Mouse (Mus musculus) forebrain, embryonic 16.5 days (tissue): ENCODE data around the gene Pheta2. TPM values are rescaled to one million over a fixed set of nuclear protein-coding genes. Genes with fewer than 3 reads are reported as not detected.

Source experiments
- ATAC-seq: fragments of 200-750 bp; cut with Nextera tagmentation; 2 replicates; pipeline ENCODE4 v1.8.0; 2017; ENCODE audit warnings: mild to moderate bottlenecking, moderate library complexity
- H3K27ac ChIP-seq: fragments of 300-500 bp; sonication (generic); 2 replicates; pipeline ENCODE4 v1.5.1; 2014; ENCODE audit warnings: low read length, control low read depth
- H3K27me3 ChIP-seq: fragments of 300-500 bp; sonication (generic); replicated peaks from 2 replicates; pipeline ENCODE4 v1.6.1; 2014; ENCODE audit warnings: low read length; ENCODE audit not compliant: control insufficient read depth, insufficient read depth
- H3K36me3 ChIP-seq: fragments of 300-500 bp; sonication (generic); 2 replicates; pipeline ENCODE4 v1.6.1; 2014; ENCODE audit not compliant: control insufficient read depth, insufficient read depth
- H3K4me1 ChIP-seq: fragments of 300-500 bp; sonication (generic); replicated peaks from 2 replicates; pipeline ENCODE4 v1.6.1; 2014; ENCODE audit warnings: low read length; ENCODE audit not compliant: control insufficient read depth, insufficient read depth
- H3K4me2 ChIP-seq: fragments of 300-500 bp; sonication (generic); 2 replicates; pipeline ENCODE4 v1.6.1; 2014; ENCODE audit warnings: mild to moderate bottlenecking, low read length, control low read depth
- H3K4me3 ChIP-seq: fragments of 300-500 bp; sonication (generic); replicated peaks from 2 replicates; pipeline ENCODE4 v1.5.1; 2014; ENCODE audit warnings: mild to moderate bottlenecking, low read length, control low read depth
- H3K9ac ChIP-seq: fragments of 300-500 bp; sonication (generic); replicated peaks from 2 replicates; pipeline ENCODE4 v1.6.1; 2014; ENCODE audit warnings: low read depth, low read length, control low read depth
- H3K9me3 ChIP-seq: fragments of 300-500 bp; sonication (generic); 2 replicates; pipeline ENCODE4 v1.6.1; 2016; ENCODE audit warnings: low read length; ENCODE audit not compliant: control insufficient read depth
- WGBS: fragments of 180-500 bp; shearing (Covaris S2); extraction: QIAGEN DNeasy Blood & Tissue Kit; methylation state at CpG from one replicate; pipeline ENCODE4 v1.1.7; 2014; 5-methylcytosine and 5-hydroxymethylcytosine counted together
- polyA plus RNA-seq: library from polyadenylated mRNA; unstranded; fragments of >200 nt; fragmentation: Nextera tagmentation; extraction: Ambion mirVana; gene quantifications from 2 replicates; pipeline ENCODE4 v1.2.1, GENCODE M21; 2015

Pheta2 gene
- polyA plus RNA-seq: 2.0 TPM in 2 replicates

DNA sequence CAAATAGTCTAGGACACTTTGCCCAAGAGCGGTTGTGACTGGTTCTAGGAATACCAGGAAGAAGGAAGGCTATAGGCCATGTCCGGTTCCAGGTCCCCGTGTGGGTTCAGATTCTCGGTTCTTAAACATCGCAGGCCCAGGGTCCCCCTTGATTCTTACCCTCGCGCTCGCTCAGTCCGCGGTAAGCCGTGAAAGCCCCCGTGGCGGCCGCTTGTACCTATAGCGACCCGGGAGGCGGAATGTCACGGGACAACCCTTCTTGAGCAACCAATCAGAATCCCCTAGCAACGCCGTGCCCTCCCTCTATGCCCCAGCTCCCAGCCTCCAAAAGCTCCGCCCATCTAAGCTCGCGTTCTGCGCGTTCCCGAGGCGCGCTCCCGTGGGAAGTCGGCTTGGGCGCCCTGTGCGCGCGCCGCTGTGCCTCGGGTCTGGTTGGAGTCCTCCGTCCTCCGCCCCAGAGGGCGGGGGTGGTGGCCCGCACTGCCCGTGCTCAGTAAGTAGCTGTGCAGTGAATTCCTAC lies at the start of gene Pheta2, which contains the start of the genes Naga and Smdt1:
Gene Pheta2 (plus strand): TSS at position 350 of the 520 bp plus-strand sequence.
Gene Naga (minus strand): TSS at position 333 of the 520 bp plus-strand sequence.
Gene Smdt1 (plus strand): TSS at position 367 of the 520 bp plus-strand sequence.
- Histone ChIP-seq H3K4me2 (peak within 1 kb of the TSS; percentile 49), H3K9ac (peak within 1 kb of the TSS; percentile 58), H3K4me3 (peak within 1 kb of the TSS; percentile 63), H3K4me1 (peaks cover 19% of the 10 kb centered on the region), H3K9me3 (no peaks in the 10 kb centered on the region), H3K27ac (peak within 1 kb of the TSS; percentile 26; the same call in 1 of the 2 replicates), H3K27me3 (peaks cover 7% of the 10 kb centered on the region), H3K36me3 (peaks cover 3% of the 10 kb centered on the region; the same call in 1 of the 2 replicates)
- ATAC-seq: peak; percentile 93
- under 1% methylated on average over 41 of the region's 41 CpGs for WGBS

DNA sequence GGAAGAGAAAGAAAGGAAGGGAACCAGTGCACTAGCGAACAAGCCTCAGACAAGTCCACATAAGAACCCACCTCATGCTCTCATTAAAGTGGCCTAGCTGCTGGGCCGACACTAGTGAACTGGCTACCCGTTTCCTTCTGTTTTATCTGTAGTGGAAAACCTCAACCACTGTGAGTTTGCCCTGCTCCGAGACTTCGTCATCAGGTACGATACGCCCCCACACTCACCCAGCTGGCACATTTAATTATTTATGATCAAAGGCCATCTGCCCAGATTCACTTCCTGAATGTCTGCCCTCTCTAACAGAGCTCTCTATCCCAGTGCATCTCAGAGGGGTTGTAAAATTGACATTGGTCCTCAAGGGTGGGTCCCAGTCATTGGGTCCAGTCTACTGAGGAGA lies 48.5 kb upstream of the Pheta2 start:
- Histone ChIP-seq H3K9me3 (no peaks in the 10 kb centered on the region), H3K36me3 (peaks cover 48% of the 10 kb centered on the region), H3K27me3 (no peaks in the 10 kb centered on the region), H3K9ac (no peak overlapping the region), H3K27ac (no peak overlapping the region), H3K4me2 (no peak overlapping the region), H3K4me1 (peaks cover 16% of the 10 kb centered on the region), H3K4me3 (no peak overlapping the region)
- no peak for ATAC-seq
- WGBS: 95% methylated on average over 7 of the region's 7 CpGs

DNA sequence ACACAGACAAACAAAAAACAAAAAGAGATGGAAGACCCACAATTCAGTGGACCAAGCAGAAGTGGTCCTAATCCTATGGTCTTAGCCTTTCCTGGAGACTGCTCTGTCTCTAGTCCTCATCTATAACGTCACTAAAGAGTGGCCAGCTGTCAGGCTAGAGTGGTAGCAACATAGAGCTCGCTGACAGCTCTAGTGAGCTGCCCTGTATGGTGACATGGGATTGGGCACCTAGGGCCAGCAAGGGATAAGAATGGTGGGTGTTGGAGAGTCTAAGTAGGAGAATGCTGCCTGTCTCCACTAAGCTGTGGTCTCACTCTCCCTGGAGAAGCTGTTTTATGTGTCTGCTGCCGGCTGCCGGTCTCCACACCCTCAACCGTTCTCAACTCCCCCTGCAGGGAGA lies 45.9 kb upstream of the Pheta2 start:
- ATAC-seq: peak; percentile 19
- H3K27me3 ChIP-seq: no peaks in the 10 kb centered on the region
- H3K4me1 ChIP-seq: peaks cover 16% of the 10 kb centered on the region
- no peak overlapping the region for H3K4me3 ChIP-seq
- H3K9me3 ChIP-seq: no peaks in the 10 kb centered on the region
- H3K27ac ChIP-seq: peak overlapping the region; percentile 8; the same call in 1 of the 2 replicates
- H3K9ac ChIP-seq: no peak overlapping the region
- WGBS: 20% methylated on average over 5 of the region's 5 CpGs
- H3K36me3 ChIP-seq: peaks cover 35% of the 10 kb centered on the region
- H3K4me2 ChIP-seq: no peak overlapping the region

- Histone ChIP-seq H3K9ac (no peak overlapping the region), H3K4me1 (peaks cover 16% of the 10 kb centered on the region), H3K36me3 (peaks cover 31% of the 10 kb centered on the region), H3K9me3 (no peaks in the 10 kb centered on the region), H3K27me3 (no peaks in the 10 kb centered on the region), H3K4me2 (no peak overlapping the region), H3K4me3 (no peak overlapping the region), H3K27ac (peak overlapping the region; percentile 8; the same call in 1 of the 2 replicates)
- WGBS: 5% methylated on average over 7 of the region's 7 CpGs
- peak; percentile 64 for ATAC-seq
These were observed 45.5 kb upstream of the Pheta2 start for GRCm38 (mm10) chr15:82293271-82293711.

DNA sequence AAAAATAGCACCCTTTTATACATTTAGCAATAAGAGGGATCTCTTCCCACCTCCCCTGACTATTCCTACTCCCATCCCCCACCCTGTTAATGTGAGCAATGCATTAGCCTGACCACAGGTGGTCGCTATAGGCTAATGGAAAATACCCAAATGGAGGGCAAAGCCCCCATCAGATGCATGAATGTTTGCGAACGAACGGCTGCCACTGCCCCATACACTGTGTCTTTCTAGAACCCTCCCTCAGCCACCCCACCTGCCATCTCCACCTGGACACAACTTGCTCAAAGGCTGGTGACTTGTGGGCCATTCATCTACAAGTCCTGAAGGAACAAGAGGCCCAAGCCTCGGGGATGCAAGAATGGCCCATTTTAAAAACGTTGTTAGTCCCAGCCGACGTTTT lies 44.7 kb upstream of the Pheta2 start:
- Histone ChIP-seq H3K9ac (no peak overlapping the region), H3K4me3 (no peak overlapping the region), H3K4me2 (no peak overlapping the region), H3K9me3 (no peaks in the 10 kb centered on the region), H3K4me1 (peaks cover 16% of the 10 kb centered on the region), H3K27me3 (no peaks in the 10 kb centered on the region), H3K36me3 (peaks cover 24% of the 10 kb centered on the region), H3K27ac (peak overlapping the region; percentile 34)
- 27% methylated on average over 8 of the region's 8 CpGs for WGBS
- peak; percentile 26 for ATAC-seq

GRCm38 (mm10) chr15:82298764-82299561 lies 39.8 kb upstream of the Pheta2 start, which contains the start of gene Wbp2nl:
Gene Wbp2nl, plus strand, starts transcription at chr15:82298954.
- no peak within 1 kb of the TSS for H3K9ac ChIP-seq
- H3K4me2 ChIP-seq: no peak within 1 kb of the TSS
- ATAC-seq: no peak
- H3K27ac ChIP-seq: no peak within 1 kb of the TSS
- 62% methylated on average over 39 of the region's 39 CpGs for WGBS
- no peaks in the 10 kb centered on the region for H3K9me3 ChIP-seq
- H3K27me3 ChIP-seq: no peaks in the 10 kb centered on the region
- no peaks in the 10 kb centered on the region for H3K36me3 ChIP-seq
- H3K4me3 ChIP-seq: no peak within 1 kb of the TSS
- peaks cover 6% of the 10 kb centered on the region for H3K4me1 ChIP-seq

GRCm38 (mm10) chr15:82307107-82307506 lies 31.6 kb upstream of the Pheta2 start:
- H3K27me3 ChIP-seq: no peaks in the 10 kb centered on the region
- no peak for ATAC-seq
- H3K9ac ChIP-seq: no peak overlapping the region
- H3K27ac ChIP-seq: no peak overlapping the region
- H3K9me3 ChIP-seq: no peaks in the 10 kb centered on the region
- H3K4me3 ChIP-seq: no peak overlapping the region
- 79% methylated on average over 3 of the region's 3 CpGs for WGBS
- H3K4me1 ChIP-seq: no peaks in the 10 kb centered on the region
- no peak overlapping the region for H3K4me2 ChIP-seq
- no peaks in the 10 kb centered on the region for H3K36me3 ChIP-seq

DNA sequence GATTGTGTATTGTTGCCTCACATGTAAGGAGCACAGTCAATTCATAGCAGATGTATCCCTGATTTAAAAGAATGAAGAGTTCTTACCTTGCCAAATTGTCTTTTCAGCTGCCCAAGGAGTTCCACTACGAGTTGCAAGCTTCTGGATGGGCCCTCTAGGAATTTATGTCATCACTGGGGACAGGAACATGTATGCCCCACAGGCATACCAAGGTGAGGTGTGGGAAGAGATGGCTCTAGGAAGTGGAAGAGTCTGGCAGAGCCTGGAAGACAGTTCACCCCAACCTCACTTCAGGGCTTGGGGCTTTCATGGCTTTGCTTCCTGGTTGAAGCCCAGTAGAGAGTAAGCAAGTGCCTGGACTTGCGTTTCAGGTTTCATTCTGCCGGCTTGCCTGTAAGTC lies 30.3 kb upstream of the Pheta2 start:
- Histone ChIP-seq H3K36me3 (no peaks in the 10 kb centered on the region), H3K4me2 (no peak overlapping the region), H3K4me3 (no peak overlapping the region), H3K27me3 (no peaks in the 10 kb centered on the region), H3K9me3 (no peaks in the 10 kb centered on the region), H3K4me1 (no peaks in the 10 kb centered on the region), H3K9ac (no peak overlapping the region), H3K27ac (no peak overlapping the region)
- no peak for ATAC-seq
- WGBS: 85% methylated on average over 3 of the region's 3 CpGs

DNA sequence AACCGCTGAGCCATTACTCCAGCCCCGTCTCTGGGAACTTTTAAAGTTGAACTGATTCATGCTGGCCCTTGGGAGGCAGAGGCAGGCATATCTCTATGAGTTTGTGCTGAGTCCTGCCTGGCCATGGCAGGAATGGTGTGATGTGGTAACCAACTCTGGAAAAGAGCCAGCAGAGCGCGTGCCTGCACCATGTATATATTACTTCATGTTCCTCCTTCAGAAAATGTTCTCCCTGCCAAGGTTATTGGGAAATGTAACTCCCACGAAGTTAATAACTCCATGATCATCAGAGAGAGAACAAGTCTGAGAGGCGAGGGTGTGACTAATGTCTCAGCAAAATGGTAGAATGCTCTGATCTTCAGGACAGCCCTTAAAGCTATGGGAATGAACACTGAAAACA lies 20.9 kb upstream of the Pheta2 start:
- H3K36me3 ChIP-seq: no peaks in the 10 kb centered on the region
- H3K27me3 ChIP-seq: no peaks in the 10 kb centered on the region
- ATAC-seq: no peak
- H3K4me3 ChIP-seq: no peak overlapping the region
- no peak overlapping the region for H3K4me2 ChIP-seq
- no peaks in the 10 kb centered on the region for H3K9me3 ChIP-seq
- H3K9ac ChIP-seq: no peak overlapping the region
- H3K4me1 ChIP-seq: no peaks in the 10 kb centered on the region
- H3K27ac ChIP-seq: no peak overlapping the region
- WGBS: 86% methylated on average over 6 of the region's 6 CpGs
